Mouse (Mus musculus) hindbrain, postnatal 0 days (tissue): ENCODE data around the gene Gcnt2. TPM values are rescaled to one million over a fixed set of nuclear protein-coding genes. Genes with fewer than 3 reads are reported as not detected.
"Not testable (repeated sequence)": the region's sequence is repeated elsewhere in the genome, so short reads cannot be mapped to it uniquely, and the experiment has no call there.

Experiments used
- ATAC-seq: fragments of 200-750 bp; cut with Nextera tagmentation; 2 replicates; pipeline ENCODE4 v1.8.0; 2017; ENCODE audit warnings: mild to moderate bottlenecking, moderate TSS enrichment, moderate library complexity
- DNase-seq: peaks from one replicate; pipeline ENCODE4 v3.0.0-alpha.2; 2015; ENCODE audit warnings: low spot score
- H3K27ac ChIP-seq: fragments of 300-500 bp; sonication (generic); 2 replicates; pipeline ENCODE4 v1.5.1; 2014; ENCODE audit warnings: mild to moderate bottlenecking
- H3K27me3 ChIP-seq: fragments of 300-500 bp; sonication (generic); 2 replicates; pipeline ENCODE4 v1.6.1; 2014; ENCODE audit warnings: low read length, mixed read lengths; ENCODE audit not compliant: insufficient read depth
- H3K36me3 ChIP-seq: fragments of 300-500 bp; sonication (generic); 2 replicates; pipeline ENCODE4 v1.6.1; 2014; ENCODE audit warnings: low read length, mixed read lengths; ENCODE audit not compliant: insufficient read depth
- H3K4me1 ChIP-seq: fragments of 300-500 bp; sonication (generic); 2 replicates; pipeline ENCODE4 v1.6.1; 2014; ENCODE audit warnings: antibody characterized with exemption, low read length, mixed read lengths; ENCODE audit not compliant: insufficient read depth
- H3K4me2 ChIP-seq: fragments of 300-500 bp; sonication (generic); 2 replicates; pipeline ENCODE4 v1.6.1; 2014; ENCODE audit warnings: low read depth, mild to moderate bottlenecking, low read length, moderate library complexity, mixed read lengths
- H3K4me3 ChIP-seq: fragments of 300-500 bp; sonication (generic); 2 replicates; pipeline ENCODE4 v1.5.1; 2014; ENCODE audit warnings: low read length
- H3K9ac ChIP-seq: fragments of 300-500 bp; sonication (generic); replicated peaks from 2 replicates; pipeline ENCODE4 v1.6.1; 2014; ENCODE audit warnings: mild to moderate bottlenecking, low read length, moderate library complexity, mixed read lengths
- H3K9me3 ChIP-seq: fragments of 300-500 bp; sonication (generic); 2 replicates; pipeline ENCODE4 v1.6.1; 2016; ENCODE audit warnings: low read length, mixed read lengths
- CTCF ChIP-seq: IDR thresholded peaks from 2 replicates; pipeline ENCODE4 v1.5.1; 2016; ENCODE audit warnings: antibody characterized with exemption, control low read depth, low read depth
- WGBS: fragments of 180-500 bp; shearing (Covaris S2); extraction: QIAGEN DNeasy Blood & Tissue Kit; methylation state at CpG from one replicate; pipeline ENCODE4 v1.1.7; 2014; 5-methylcytosine and 5-hydroxymethylcytosine counted together
- polyA plus RNA-seq: library from polyadenylated mRNA; unstranded; fragments of >200 nt; fragmentation: Nextera tagmentation; extraction: Ambion mirVana; gene quantifications from 2 replicates; pipeline ENCODE4 v1.2.1, GENCODE M21; 2015
- total RNA-seq: library from RNA; depleted of rRNA; stranded (reverse); fragments of >200 nt; gene quantifications from 2 replicates; pipeline ENCODE4 v1.2.3, GENCODE M21; 2014

Gcnt2 gene
- total and polyA plus RNA-seq, 2 experiments from 2014 or later = 2.9 to 12.0 TPM

GRCm38 (mm10) chr13:40921326-40922059 lies 61.9 kb downstream of the Gcnt2 start:
- Histone ChIP-seq H3K36me3 (no peaks in the 10 kb centered on the region), H3K9ac (no peak overlapping the region), H3K4me2 (no peak overlapping the region), H3K27ac (no peak overlapping the region), H3K27me3 (no peaks in the 10 kb centered on the region), H3K9me3 (no peaks in the 10 kb centered on the region), H3K4me3 (no peak overlapping the region), H3K4me1 (0 out of 2 replicates have a peak, but pooled peaks cover 3% of the 10 kb centered on the region)
- 0 out of 2 replicates have a peak, but pooled peaks have one; percentile 31 for ATAC-seq
- no peak for TF ChIP-seq CTCF
- DNase-seq = no peak
- WGBS = 59% methylated on average over 8 of the region's 8 CpGs

DNA sequence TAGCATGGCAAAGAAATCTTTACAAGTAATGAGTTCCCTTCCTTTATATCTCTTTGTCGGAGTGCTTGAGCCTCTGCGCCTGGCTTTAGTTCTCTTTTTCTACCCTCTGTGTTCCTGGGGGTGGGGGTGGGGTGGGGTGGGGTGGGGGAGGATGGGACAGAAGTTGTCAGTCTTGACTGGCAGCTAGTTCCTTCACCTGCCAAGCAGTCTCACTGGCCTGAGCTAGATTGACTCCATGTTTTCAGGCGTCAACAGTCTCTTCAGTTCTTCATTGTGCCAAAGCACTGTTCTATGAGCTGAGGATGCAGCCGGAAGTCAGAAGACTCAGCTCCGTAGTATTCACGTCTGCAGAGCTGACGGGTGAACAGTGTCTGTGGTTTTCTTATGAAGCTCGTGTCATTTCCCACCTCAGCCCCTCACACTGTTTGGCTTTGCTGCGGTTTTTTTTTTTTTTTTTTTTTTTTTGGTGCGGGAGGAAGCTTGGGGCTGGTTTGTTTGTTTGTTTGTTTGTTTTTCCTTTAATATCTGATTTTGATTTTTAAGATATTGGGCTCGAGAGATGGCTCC lies 62.8 kb downstream of the Gcnt2 start:
- no peak overlapping the region for H3K4me3 ChIP-seq
- no peak overlapping the region for H3K9ac ChIP-seq
- no peaks in the 10 kb centered on the region for H3K27me3 ChIP-seq
- WGBS = 78% methylated on average over 11 of the region's 11 CpGs
- H3K27ac ChIP-seq = no peak overlapping the region
- no peak for TF ChIP-seq CTCF
- ATAC-seq (no peak), DNase-seq (no peak)
- H3K36me3 ChIP-seq = no peaks in the 10 kb centered on the region
- no peak overlapping the region for H3K4me2 ChIP-seq
- no peaks in the 10 kb centered on the region for H3K4me1 ChIP-seq
- H3K9me3 ChIP-seq = no peaks in the 10 kb centered on the region

GRCm38 (mm10) chr13:40923756-40924315 lies 64.3 kb downstream of the Gcnt2 start:
- Histone ChIP-seq H3K27me3 (no peaks in the 10 kb centered on the region), H3K27ac (no peak overlapping the region), H3K9me3 (no peaks in the 10 kb centered on the region), H3K36me3 (no peaks in the 10 kb centered on the region), H3K4me2 (no peak overlapping the region), H3K9ac (no peak overlapping the region), H3K4me3 (no peak overlapping the region), H3K4me1 (no peaks in the 10 kb centered on the region)
- no peak for TF ChIP-seq CTCF
- ATAC-seq (no peak), DNase-seq (no peak)
- 67% methylated on average over 4 of the region's 4 CpGs for WGBS

GRCm38 (mm10) chr13:40928192-40928898 lies 68.8 kb downstream of the Gcnt2 start:
- TF ChIP-seq CTCF = no peak
- Histone ChIP-seq H3K9me3 (no peaks in the 10 kb centered on the region), H3K4me1 (no peaks in the 10 kb centered on the region), H3K4me3 (no peak overlapping the region), H3K36me3 (no peaks in the 10 kb centered on the region), H3K27ac (no peak overlapping the region), H3K9ac (no peak overlapping the region), H3K4me2 (no peak overlapping the region), H3K27me3 (no peaks in the 10 kb centered on the region)
- WGBS = 67% methylated on average over 9 of the region's 9 CpGs
- no peak for ATAC-seq
- no peak for DNase-seq

DNA sequence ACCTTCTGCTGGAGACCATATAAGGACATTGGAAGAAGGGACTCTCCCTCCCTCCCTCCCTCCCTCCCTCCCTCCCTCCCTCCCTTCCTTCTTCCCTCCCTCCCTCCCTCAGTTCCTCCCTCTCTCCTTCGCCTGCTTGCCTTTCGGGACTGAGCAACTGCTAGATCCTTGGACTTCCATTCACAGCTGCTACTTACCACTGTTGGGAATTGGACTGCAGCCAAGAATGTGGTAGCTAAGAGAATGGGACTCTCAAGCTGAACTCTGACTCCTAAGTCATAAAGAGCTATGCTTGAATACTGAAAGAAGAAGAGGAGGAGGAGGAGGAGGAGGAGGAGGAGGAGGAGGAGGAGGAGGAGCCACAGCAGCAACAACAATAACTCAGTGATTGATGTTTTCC lies 72.3 kb downstream of the Gcnt2 start:
- H3K9me3 ChIP-seq, H3K4me3 ChIP-seq, H3K4me1 ChIP-seq, H3K27ac ChIP-seq, ATAC-seq, H3K9ac ChIP-seq, H3K27me3 ChIP-seq, H3K36me3 ChIP-seq, H3K4me2 ChIP-seq: not testable (repeated sequence)
- peak; percentile 69 for DNase-seq
- WGBS = no CpG with 5 or more reads among the region's 2 CpGs

- ATAC-seq (no peak), DNase-seq (no peak)
- Histone ChIP-seq H3K27ac (no peak overlapping the region), H3K4me2 (no peak overlapping the region), H3K27me3 (no peaks in the 10 kb centered on the region), H3K9me3 (no peaks in the 10 kb centered on the region), H3K4me3 (no peak overlapping the region), H3K4me1 (no peaks in the 10 kb centered on the region), H3K36me3 (no peaks in the 10 kb centered on the region), H3K9ac (no peak overlapping the region)
- 89% methylated on average over 5 of the region's 5 CpGs for WGBS
- no peak for TF ChIP-seq CTCF
Measured at GRCm38 (mm10) chr13:40932573-40932972, 73.0 kb downstream of the Gcnt2 start.
